Mouse (Mus musculus) layer of hippocampus, adult 2 months (tissue): ENCODE measurements around the gene Zfp710. TPM values are rescaled to one million over a fixed set of nuclear protein-coding genes. Genes with fewer than 3 reads are reported as not detected.

Source experiments
- DNase-seq, 2 experiments: peaks; one replicate each; pipeline ENCODE4 v3.0.0; 2022; ENCODE audit warnings: low spot score in 2 of 2
- H3K27ac ChIP-seq: fragments of 200-600 bp; 2 replicates; pipeline ENCODE4 v1.8.1; 2022
- H3K4me3 ChIP-seq: fragments of 200-600 bp; 2 replicates; pipeline ENCODE4 v1.8.1; 2022; ENCODE audit warnings: mild to moderate bottlenecking
- CTCF ChIP-seq: fragments of 200-600 bp; conservative IDR thresholded peaks from 2 replicates; pipeline ENCODE4 v1.8.1; 2022; ENCODE audit warnings: antibody characterized with exemption, mild to moderate bottlenecking, moderate library complexity
- total RNA-seq, 2 experiments: library from RNA; stranded (reverse); gene quantifications; 2 replicates each; pipeline ENCODE4 v1.2.3; 2021

The Zfp710 gene
- total RNA-seq, 2 experiments from 2014 or later, result 21.4 to 27.3 TPM

- H3K27ac ChIP-seq, result peak overlapping the region; percentile 59
- no peak for DNase-seq
- TF ChIP-seq CTCF, result no peak
Observed at GRCm38 (mm10) chr7:80014826-80015755, 9.5 kb upstream of the Zfp710 start.

DNA sequence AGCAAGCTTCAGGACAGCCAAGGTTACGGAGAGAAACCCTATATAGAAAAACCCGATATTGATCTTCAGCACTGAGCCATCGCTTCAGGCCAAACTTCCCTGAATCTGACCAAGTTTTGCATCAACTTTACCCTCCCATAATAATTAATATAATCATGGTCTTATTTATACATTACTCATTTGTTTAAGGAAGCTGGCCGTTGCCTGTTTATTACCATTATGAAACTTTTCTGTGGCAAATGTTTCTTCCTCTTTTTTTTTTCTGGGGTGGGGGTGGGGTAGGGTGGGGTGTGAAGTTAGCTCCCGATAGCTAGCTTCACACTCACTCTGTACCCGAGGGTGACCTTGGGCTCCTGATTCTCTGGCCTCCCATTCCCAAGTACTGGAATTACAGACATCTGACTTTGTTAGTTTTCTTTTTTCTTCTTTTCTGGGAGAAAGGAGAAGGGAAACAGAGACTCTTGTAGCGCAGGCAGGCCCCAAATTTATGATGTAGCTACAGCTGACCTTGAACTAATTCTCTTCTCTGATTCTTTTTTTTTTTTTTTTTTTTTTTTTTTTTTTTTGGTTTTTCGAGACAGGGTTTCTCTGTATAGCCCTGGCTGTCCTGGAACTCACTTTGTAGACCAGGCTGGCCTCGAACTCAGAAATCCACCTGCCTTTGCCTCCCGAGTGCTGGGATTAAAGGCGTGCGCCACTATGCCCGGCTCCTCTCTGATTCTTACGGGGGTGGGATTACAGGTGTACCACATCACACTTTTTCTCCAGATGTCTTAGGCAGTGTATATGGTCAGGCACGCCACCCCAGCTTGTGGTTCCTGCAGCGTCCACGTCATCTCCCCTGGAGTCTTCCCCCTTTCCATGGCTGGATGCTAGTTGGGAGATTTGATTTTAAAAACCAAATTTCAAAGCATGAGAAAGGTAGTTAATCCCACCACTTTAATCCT lies 5.8 kb upstream of the Zfp710 start:
- no peak for DNase-seq
- Histone ChIP-seq H3K4me3 (no peak overlapping the region), H3K27ac (no peak overlapping the region)
- TF ChIP-seq CTCF, result no peak

More at GRCm38 (mm10) chr7:80014826-80015755, 9.5 kb upstream of the Zfp710 start:
- no peak overlapping the region for H3K4me3 ChIP-seq

DNA sequence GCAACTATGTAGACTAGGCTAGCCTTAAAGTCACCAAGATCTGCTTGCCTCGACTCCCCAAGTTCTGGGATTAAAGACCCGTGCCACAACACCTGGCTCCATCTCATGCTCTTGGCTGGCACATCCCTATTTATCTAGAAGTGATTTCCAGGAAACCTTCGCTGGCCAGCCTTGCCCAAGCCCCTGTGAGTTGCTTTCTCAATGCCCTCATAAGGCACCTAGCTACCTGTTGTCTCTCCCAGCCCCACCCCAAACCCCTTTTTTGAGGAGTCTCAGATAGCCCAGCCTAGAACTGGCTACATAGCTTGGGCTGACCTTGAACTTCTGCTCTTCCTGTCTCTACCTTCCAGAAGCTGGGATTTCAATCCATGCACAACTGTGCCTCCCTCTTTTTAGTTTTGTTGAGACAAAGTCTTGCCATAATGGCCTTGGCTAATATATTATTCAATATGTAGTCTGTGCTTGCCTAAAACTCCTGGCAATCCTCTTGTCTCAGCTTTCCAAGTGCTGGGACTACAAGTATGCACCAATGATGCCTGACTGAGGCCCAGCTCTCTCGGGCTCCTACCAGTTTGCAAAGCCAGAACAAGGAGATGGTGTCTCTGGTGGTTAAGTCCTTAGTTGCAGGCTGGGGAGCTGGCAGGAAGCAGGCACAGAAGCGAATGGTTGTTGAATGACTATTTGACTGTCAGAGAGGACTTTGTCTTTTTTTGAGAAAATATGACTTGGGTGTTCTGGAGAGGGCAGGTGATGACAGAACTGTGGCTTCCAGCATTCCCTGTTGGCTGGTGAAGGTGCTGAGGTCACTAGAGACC lies 786 bp upstream of the Zfp710 start:
- DNase-seq, result no peak
- TF ChIP-seq CTCF, result peak; percentile 72
- H3K4me3 ChIP-seq, result no peak overlapping the region
- peak overlapping the region; percentile 89; the same call in 1 of the 2 replicates for H3K27ac ChIP-seq

- Histone ChIP-seq H3K4me3 (peak overlapping the region; percentile 70), H3K27ac (peak overlapping the region; percentile 89)
- TF ChIP-seq CTCF, result no peak
- DNase-seq, result no peak
Observed at GRCm38 (mm10) chr7:80025391-80026117, 940 bp downstream of the Zfp710 start.

GRCm38 (mm10) chr7:80026118-80026989 lies 1.7 kb downstream of the Zfp710 start:
- H3K27ac ChIP-seq, result peak overlapping the region; percentile 90
- H3K4me3 ChIP-seq, result peak overlapping the region; percentile 84
- DNase-seq, result peak; percentile 44 to 63
- TF ChIP-seq CTCF, result no peak

DNA sequence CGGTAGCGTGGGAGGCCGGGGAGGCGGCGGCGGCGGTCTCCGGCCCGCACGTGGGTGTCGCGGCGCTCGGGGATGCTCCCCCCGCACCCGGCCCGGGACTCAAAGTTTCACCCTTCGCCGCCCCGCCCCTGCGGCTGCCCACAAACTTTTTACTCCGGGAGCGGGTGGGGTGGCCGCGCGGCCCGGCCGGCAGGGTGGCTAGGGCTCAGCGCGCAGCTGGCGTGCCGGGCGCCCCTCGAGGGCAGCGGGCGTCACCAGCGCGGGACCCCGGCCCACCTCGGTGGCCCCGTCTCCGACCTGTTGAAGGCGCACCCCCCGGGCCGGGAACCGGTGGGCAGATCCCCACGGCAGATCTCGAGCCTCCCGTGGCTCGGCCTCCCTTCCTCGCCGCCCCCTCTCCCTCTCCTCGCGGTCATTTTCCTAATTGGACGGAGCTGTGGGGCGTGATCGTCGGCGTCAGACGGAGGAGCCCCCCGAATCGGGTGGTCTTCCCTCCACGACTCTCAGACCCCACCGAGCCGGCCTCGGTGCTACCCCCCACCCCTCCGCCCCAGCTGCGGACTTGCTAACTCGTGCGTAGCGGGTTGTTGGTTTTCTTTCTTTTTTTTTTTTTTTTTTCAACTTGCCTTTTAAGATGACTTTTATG lies 2.5 kb downstream of the Zfp710 start:
- peak overlapping the region; percentile 84 for H3K4me3 ChIP-seq
- H3K27ac ChIP-seq, result peak overlapping the region; percentile 90
- DNase-seq, result peak; percentile 47 to 52
- TF ChIP-seq CTCF, result 0 out of 2 replicates have a peak, but pooled peaks have one; percentile 8

DNA sequence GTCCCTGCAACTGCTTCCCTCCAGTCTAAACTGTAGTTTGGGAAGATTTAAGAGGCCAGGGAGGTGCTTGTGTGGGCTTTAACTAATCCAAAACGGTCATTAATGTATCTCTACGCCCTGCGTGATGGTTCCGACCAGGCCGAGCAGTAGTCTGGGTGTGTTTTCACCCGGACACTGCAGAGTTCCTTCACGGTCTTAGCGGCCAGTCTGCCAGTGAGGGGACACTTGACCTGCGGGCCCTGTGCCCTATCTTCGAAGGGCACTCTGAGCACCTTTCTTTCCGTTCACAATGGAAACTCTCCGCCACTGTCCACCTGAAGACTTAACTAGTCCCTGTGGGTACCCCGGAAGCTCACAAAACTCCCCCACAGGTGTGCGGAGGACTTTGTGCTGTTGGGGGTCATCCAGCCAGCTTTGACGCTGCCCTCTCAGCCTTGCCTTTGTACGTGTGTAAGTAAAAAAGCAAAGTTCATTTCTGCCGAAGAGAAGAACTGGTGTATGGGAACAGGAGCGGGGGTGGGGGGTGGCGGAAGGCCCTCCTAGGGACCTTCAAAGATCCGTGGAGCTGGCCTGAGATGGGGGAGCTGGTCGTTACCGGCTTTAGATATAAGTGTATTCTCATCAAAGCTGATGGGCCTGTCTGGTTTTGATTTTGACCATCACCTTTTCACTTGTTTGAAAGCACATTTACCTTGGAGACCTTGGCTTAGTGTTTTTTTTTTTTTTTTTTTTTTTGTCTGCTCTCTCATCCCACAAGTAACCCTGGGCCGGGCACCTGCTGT lies 3.2 kb downstream of the Zfp710 start:
- H3K27ac ChIP-seq, result peak overlapping the region; percentile 90
- H3K4me3 ChIP-seq, result peak overlapping the region; percentile 84
- TF ChIP-seq CTCF, result no peak
- no peak for DNase-seq

DNA sequence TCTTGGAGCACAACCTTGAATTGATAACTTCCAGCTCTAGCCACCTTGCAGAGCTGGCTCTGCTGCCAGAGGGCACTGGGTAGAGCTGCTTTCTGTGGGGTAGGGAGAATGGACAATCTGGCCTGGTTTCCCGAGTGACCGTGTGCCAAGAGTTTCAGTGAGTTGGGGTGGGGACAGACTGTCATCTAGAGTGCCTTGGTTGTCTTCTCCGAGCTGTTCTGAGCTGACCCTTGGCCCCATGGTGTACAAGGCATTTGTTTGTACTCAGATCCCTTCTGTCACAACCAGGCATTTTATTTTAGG lies 3.8 kb downstream of the Zfp710 start:
- no peak for DNase-seq
- Histone ChIP-seq H3K27ac (peak overlapping the region; percentile 90; the same call in 1 of the 2 replicates), H3K4me3 (peak overlapping the region; percentile 84)
- no peak for TF ChIP-seq CTCF

GRCm38 (mm10) chr7:80030009-80030408 lies 5.4 kb downstream of the Zfp710 start:
- H3K27ac ChIP-seq, result no peak overlapping the region
- DNase-seq, result no peak
- TF ChIP-seq CTCF, result no peak
- no peak overlapping the region for H3K4me3 ChIP-seq

DNA sequence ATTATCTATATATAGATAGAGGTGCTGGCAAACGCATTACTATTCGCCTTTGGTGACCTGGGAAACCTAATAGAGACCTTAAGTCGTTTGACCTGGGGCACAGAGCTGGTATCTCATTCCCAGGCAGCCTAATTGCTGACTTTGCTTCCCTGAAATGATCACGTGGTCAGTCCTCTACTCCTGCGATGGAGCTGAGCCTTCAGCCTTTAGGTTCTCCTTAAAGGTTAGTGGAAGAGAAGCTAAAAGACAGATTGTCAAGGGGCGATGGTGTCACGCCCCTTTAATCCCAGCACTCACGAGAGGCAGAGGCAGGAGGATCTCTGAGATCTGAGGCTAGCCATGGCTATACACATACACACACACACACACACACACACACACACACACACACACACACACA lies 5.9 kb downstream of the Zfp710 start:
- Histone ChIP-seq H3K27ac (no peak overlapping the region), H3K4me3 (no peak overlapping the region)
- no peak for TF ChIP-seq CTCF
- DNase-seq, result no peak
